Mouse (Mus musculus): ENCODE results near the gene Osgep. TPM values are rescaled to one million over a fixed set of nuclear protein-coding genes. Genes with fewer than 3 reads are reported as not detected.
"Not testable (repeated sequence)": the region's sequence is repeated elsewhere in the genome, so short reads cannot be mapped to it uniquely, and the experiment has no call there.

The Osgep gene
- polyA plus RNA-seq, 1 experiment from 2014 or later: 107 TPM

DNA sequence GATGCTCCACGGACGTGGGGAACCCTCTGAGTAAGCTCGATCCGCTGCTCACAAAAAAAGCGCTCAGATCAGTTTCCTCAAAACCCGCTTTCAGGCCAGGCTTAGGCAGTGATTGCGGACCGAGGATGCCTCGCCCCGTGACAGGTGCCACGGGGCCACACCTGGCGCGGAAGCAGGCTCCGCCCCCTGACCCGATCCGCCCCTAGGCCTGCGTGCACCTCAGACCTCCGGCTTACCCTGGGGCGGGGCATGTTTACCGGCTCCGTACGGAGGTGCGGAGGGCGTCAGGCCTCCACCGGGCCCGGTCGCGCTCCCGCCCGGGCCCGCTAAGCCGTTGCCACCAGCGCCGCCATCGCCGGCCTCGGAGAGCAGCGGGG, 5.7 kb upstream of the Osgep start:
- under 1% methylated on average over 31 of the region's 38 CpGs for WGBS
- H3K4me3 ChIP-seq (replicated peaks): peak overlapping the region; percentile 93
- H3K4me1 ChIP-seq: peaks cover 48% of the 10 kb centered on the region
- peak overlapping the region; percentile 99 for H3K9ac ChIP-seq (replicated peaks)
- peak overlapping the region; percentile 90 for H3K27ac ChIP-seq (replicated peaks)
- H3K27me3 ChIP-seq (replicated peaks): no peaks in the 10 kb centered on the region
- peaks cover 30% of the 10 kb centered on the region for H3K36me3 ChIP-seq
- H3K9me3 ChIP-seq (replicated peaks): no peaks in the 10 kb centered on the region
- ATAC-seq (ENCODE audit: low FRiP score): peak; percentile 62
- H3K4me2 ChIP-seq: peak overlapping the region; percentile 76

DNA sequence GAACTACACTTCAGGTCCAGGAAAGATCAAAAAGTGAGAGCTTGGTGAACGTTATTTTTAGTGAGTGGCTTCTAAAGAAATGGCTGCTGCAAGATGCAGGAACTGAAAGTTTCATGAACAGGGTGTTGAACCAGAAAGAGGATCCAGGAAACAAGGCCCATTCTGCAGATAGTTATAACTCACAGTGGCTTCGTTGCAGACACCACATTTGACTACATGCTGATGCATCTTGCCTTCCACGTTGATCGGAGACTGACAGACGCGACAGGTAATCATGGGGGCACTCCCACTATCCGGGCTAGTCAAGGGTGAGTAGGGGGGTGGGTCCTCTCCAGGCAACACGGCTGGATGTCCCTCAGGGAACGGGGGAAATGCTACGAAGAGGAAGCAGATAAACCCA, 5.3 kb upstream of the Osgep start:
- Histone ChIP-seq H3K4me2 (peak overlapping the region; percentile 76), H3K27me3 (replicated peaks) (no peaks in the 10 kb centered on the region), H3K36me3 (peaks cover 30% of the 10 kb centered on the region), H3K4me3 (replicated peaks) (peak overlapping the region; percentile 93), H3K27ac (replicated peaks) (peak overlapping the region; percentile 90), H3K9ac (replicated peaks) (peak overlapping the region; percentile 99), H3K9me3 (replicated peaks) (no peaks in the 10 kb centered on the region), H3K4me1 (peaks cover 48% of the 10 kb centered on the region)
- 13% methylated on average over 10 of the region's 10 CpGs for WGBS
- no peak for ATAC-seq (ENCODE audit: low FRiP score)

DNA sequence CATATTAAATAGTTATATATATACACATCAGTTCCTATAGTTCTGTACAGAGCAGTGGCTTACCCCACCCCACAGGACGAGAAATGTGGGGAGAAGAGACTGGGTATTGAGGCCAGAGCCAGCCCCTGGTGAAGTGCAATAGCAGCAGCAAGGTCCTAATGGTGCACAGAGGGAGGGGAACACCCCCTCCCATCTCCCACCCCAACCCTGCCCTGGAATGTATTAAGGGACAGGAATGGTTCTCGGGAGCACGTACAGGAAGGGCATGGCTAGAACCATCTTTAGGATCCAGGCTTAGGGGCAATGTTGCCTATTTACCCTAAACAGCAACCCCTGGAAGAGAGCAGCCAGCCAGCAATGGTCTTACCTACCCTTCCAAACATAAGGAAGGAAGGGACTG, 2.7 kb upstream of the Osgep start:
- Histone ChIP-seq H3K36me3 (peaks cover 30% of the 10 kb centered on the region), H3K4me2 (no peak overlapping the region), H3K27ac (replicated peaks) (no peak overlapping the region), H3K4me3 (replicated peaks) (no peak overlapping the region), H3K9me3 (replicated peaks) (no peaks in the 10 kb centered on the region), H3K9ac (replicated peaks) (no peak overlapping the region), H3K4me1 (peaks cover 56% of the 10 kb centered on the region), H3K27me3 (replicated peaks) (no peaks in the 10 kb centered on the region)
- no peak for ATAC-seq (ENCODE audit: low FRiP score)
- 77% methylated on average over 3 of the region's 3 CpGs for WGBS

DNA sequence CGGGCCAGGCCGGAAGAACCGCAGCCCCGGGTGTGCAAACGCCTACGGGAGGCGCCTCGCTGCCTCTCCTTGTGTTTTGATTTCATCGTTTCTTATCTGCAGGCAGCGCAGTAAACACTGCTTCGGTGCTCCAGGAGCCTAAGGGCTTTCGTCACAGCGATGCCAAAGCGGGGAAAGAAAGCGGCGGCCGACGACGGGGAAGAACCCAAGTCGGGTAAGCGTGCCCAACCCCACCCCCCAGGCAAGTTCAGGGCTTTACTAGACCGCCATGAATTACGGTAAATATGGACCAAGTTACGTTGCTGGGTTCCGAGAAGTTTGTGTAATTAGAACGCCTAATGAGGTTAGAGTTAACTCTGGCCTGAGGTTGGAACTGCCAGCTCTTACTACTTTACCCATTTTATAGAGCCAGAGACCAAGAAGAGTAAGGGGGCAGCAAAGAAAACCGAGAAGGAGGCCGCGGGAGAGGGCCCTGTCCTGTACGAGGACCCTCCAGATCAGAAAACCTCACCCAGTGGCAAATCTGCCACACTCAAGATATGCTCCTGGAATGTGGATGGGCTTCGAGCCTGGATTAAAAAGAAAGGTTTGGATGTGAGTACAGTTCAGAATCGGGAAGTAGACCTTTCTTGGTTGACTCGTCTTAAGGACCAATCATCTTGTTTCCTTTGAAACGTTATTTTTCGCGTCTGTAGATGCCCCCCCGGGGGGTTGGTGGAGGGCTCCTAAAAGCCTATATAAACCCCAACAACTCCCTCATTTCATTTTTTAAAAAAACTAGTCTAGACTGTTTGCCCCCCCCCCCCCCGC, 623 bp upstream of the Osgep start:
- peak overlapping the region; percentile 92 for H3K27ac ChIP-seq (replicated peaks)
- H3K9ac ChIP-seq (replicated peaks): peak overlapping the region; percentile 82
- peak; percentile 5 for ATAC-seq (ENCODE audit: low FRiP score)
- no peaks in the 10 kb centered on the region for H3K27me3 ChIP-seq (replicated peaks)
- peak overlapping the region; percentile 67 for H3K4me2 ChIP-seq
- peak overlapping the region; percentile 80 for H3K4me3 ChIP-seq (replicated peaks)
- 1% methylated on average over 38 of the region's 38 CpGs for WGBS
- no peaks in the 10 kb centered on the region for H3K9me3 ChIP-seq (replicated peaks)
- H3K36me3 ChIP-seq: peaks cover 30% of the 10 kb centered on the region
- peaks cover 51% of the 10 kb centered on the region for H3K4me1 ChIP-seq

DNA sequence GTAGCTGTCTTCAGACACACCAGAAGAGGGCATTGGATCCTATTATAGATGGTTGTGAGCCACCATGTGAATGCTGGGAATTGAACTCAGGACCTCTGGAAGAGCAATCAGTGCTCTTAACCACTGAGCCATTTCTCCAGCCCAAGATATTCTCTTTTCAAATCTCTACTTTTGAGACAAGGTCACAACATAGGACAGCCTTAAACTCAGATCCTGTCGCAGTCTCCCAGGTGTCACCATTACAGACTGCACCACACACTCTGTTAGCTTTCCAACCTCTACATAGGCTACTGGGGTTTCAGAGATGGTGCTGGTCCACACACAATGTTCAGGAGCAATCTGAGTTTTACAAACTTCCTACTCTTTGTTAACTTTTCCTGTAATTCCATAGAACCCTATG, 1.3 kb downstream of the Osgep start:
- Histone ChIP-seq H3K4me2 (peak overlapping the region; percentile 67), H3K4me1 (peaks cover 33% of the 10 kb centered on the region), H3K36me3 (peaks cover 33% of the 10 kb centered on the region), H3K9ac (replicated peaks) (peak overlapping the region; percentile 82; the same call in 1 of the 2 replicates), H3K4me3 (replicated peaks) (peak overlapping the region; percentile 80)
- not testable (repeated sequence) for ATAC-seq (ENCODE audit: low FRiP score); H3K27ac ChIP-seq (replicated peaks); H3K9me3 ChIP-seq (replicated peaks); H3K27me3 ChIP-seq (replicated peaks)
- 71% methylated on average over 1 of the region's 1 CpGs for WGBS

DNA sequence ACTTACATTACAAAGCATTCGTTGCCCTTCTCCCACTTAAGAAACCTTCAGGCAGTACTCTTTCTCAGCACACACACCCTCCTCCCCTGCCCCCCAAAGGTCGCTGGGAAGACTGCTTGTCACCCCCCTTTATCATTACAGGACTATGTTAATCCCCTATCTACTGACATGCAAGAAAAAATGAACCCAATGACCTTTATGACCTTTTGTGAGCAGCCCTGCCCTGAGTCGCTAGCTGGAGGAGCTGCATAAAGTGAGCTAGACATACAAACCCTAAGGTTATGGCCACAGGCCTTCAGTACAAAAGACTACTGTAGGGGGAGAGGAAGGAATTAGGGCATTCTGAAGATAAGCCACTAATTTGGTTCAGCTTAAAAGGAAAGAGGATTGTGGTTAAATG, 13.3 kb downstream of the Osgep start:
- Histone ChIP-seq H3K4me3 (replicated peaks) (no peak overlapping the region), H3K36me3 (peaks cover 50% of the 10 kb centered on the region), H3K9me3 (replicated peaks) (no peaks in the 10 kb centered on the region), H3K4me2 (no peak overlapping the region), H3K27me3 (replicated peaks) (no peaks in the 10 kb centered on the region), H3K9ac (replicated peaks) (no peak overlapping the region), H3K4me1 (no peaks in the 10 kb centered on the region), H3K27ac (replicated peaks) (no peak overlapping the region)
- no peak for ATAC-seq (ENCODE audit: low FRiP score)
- WGBS: 57% methylated on average over 3 of the region's 3 CpGs

DNA sequence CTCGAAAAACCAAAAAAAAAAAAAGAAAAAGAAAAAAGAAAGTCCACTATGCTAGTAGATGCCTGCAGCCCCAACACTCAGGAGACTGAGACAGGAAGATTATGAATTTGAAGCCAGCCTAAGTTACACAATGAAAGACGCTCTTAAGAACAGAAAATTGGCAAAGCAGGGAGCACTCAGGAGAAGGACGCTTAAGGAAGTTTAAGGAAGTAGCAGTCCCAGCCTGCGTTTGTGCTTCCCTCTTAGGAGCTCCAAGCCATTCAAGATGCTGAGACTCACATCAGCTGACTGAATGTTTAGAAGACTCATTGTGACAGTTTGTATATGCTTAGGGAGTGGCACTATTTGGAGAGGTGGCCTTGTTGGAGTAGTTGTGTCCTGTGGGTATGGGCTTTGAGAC, 16.6 kb downstream of the Osgep start:
- peaks cover 9% of the 10 kb centered on the region for H3K4me1 ChIP-seq
- no peak overlapping the region for H3K4me3 ChIP-seq (replicated peaks)
- no peak overlapping the region for H3K27ac ChIP-seq (replicated peaks)
- H3K36me3 ChIP-seq: peaks cover 22% of the 10 kb centered on the region
- H3K9ac ChIP-seq (replicated peaks): no peak overlapping the region
- no peak for ATAC-seq (ENCODE audit: low FRiP score)
- H3K27me3 ChIP-seq (replicated peaks): no peaks in the 10 kb centered on the region
- WGBS: 83% methylated on average over 4 of the region's 4 CpGs
- no peaks in the 10 kb centered on the region for H3K9me3 ChIP-seq (replicated peaks)
- H3K4me2 ChIP-seq: no peak overlapping the region

DNA sequence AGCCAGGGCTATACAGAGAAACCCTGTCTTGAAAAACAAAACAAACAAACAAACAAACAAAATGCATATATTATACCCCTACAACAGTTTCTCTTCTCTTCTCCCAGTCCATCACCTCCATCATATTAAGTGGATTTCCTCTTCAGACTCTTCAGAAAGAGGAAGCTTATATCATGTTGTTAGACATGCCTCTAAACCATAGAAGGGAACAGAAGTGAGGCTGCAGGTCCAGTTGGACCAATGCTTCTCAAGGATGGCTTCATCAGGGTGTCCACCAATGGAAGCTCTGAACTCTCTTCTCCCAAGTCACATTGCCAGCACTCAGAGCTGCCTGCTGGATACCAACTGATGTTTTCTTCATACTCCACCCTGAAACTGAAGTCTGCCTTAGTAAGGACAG, 19.4 kb downstream of the Osgep start:
- H3K27ac ChIP-seq (replicated peaks); H3K4me1 ChIP-seq; H3K4me2 ChIP-seq; H3K9ac ChIP-seq (replicated peaks); ATAC-seq (ENCODE audit: low FRiP score); H3K4me3 ChIP-seq (replicated peaks); H3K36me3 ChIP-seq; H3K9me3 ChIP-seq (replicated peaks); H3K27me3 ChIP-seq (replicated peaks): not testable (repeated sequence)

DNA sequence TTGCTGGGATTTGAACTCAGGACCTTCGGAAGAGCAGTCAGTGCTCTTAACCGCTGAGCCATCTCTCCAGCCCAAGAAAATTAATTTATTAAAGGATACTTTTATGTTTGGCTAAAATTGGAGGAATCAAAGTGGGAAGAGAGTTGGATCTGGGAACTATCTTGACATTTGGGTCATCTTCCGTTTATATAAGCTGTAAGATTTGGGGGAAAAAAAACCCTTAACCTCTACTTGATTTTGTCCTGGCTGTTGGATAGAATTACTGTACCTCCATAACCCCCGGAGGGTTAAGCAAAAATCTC, 19.9 kb downstream of the Osgep start:
- no peak overlapping the region for H3K4me2 ChIP-seq
- WGBS: 87% methylated on average over 4 of the region's 4 CpGs

DNA sequence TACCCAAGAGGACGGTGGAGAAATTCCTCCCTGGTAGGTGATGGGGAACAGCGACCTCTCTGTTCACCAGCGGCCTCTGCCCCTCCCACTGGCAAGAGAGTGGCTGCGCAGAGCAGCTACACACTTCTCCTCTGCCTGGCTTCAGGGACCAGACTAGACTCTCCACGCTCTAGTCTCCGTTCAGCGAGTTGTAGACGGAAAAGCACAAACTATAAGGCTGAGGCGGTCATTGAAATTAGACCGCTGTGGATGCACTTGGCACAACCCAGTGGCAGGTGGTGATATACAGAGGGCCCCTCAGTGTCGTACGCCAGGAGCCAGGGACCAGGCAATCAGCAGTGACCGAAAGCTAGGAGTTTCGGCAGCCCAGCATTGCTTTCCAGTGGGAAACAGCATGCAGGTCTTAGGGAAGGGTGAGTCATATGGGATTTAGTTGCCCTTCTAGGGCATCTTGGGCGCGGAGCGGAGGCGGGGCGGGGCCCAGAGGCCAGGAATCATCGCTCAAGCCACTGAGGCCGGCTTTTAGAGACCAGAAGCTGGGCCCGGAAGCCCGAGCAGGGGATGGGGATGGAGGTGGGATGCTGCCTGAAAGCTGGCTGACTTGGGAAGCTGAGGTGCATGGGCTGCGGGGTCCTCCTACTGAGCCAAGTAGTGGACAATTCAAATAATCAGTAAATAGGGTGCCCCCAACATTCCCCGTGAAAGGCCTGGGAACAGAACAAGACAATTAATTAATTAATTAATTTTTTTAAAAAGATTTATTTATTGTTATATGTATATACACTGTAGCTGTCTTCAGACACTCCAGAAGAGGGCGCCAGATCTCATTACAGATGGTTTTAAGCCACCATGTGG, 20.5 kb downstream of the Osgep start:
- Histone ChIP-seq H3K4me3 (replicated peaks) (peak overlapping the region; percentile 42), H3K4me2 (peak overlapping the region; percentile 71), H3K9me3 (replicated peaks) (no peaks in the 10 kb centered on the region), H3K36me3 (no peaks in the 10 kb centered on the region), H3K4me1 (peaks cover 9% of the 10 kb centered on the region), H3K9ac (replicated peaks) (peak overlapping the region; percentile 55), H3K27me3 (replicated peaks) (no peaks in the 10 kb centered on the region), H3K27ac (replicated peaks) (peak overlapping the region; percentile 70)
- 4% methylated on average over 26 of the region's 26 CpGs for WGBS
- ATAC-seq (ENCODE audit: low FRiP score): peak; percentile 91

More for the DNA sequence above, 19.9 kb downstream of the Osgep start:
- Histone ChIP-seq H3K4me3 (replicated peaks) (no peak overlapping the region), H3K9ac (replicated peaks) (no peak overlapping the region), H3K27me3 (replicated peaks) (no peaks in the 10 kb centered on the region), H3K36me3 (no peaks in the 10 kb centered on the region), H3K9me3 (replicated peaks) (no peaks in the 10 kb centered on the region), H3K4me1 (peaks cover 9% of the 10 kb centered on the region), H3K27ac (replicated peaks) (no peak overlapping the region)
- ATAC-seq (ENCODE audit: low FRiP score): no peak

DNA sequence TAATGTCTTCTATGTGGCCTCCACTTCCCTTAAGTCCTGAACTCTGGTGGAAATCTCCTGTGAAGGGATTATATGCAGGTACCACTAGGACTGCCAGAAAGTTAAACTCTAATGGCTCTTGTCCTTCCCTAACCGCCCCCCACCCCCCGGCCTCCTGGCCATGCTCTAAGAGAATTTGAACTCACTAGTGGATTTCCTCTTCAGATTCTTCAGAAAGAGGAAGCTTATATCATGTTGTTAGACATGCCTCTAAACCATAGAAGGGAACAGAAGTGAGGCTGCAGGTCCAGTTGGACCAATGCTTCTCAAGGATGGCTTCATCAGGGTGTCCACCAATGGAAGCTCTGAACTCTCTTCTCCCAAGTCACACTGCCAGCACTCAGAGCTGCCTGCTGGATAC, 26.7 kb downstream of the Osgep start:
- H3K4me3 ChIP-seq (replicated peaks); H3K4me2 ChIP-seq; H3K27ac ChIP-seq (replicated peaks); ATAC-seq (ENCODE audit: low FRiP score); H3K36me3 ChIP-seq; H3K9me3 ChIP-seq (replicated peaks); H3K27me3 ChIP-seq (replicated peaks); H3K9ac ChIP-seq (replicated peaks): not testable (repeated sequence)
- H3K4me1 ChIP-seq: peaks cover 15% of the 10 kb centered on the region
- 93% methylated on average over 2 of the region's 2 CpGs for WGBS

DNA sequence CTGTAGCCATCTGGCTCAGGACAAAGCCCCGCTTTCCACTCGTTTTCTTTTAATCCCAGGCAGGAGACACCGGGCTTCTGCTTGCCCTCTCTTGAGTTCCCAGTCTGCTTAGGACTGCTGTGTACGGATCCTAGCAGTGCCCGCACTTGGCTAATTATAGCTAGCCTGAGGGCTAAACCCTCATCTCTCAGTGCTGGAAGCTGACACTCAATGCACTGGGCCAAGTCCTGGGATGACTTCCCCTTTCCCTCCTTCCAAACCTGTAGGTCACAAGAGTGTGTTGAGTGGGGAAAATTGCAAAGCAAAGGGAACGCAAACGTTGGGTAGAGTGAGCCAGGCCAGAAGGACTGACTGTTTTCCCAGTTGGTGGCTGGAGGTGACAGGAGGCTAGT, 27.3 kb downstream of the Osgep start, which contains the start of gene Klhl33:
Gene Klhl33, minus strand, starts transcription at position 134 of the 392 bp plus-strand sequence.
- Histone ChIP-seq H3K27ac (replicated peaks) (peak within 1 kb of the TSS; percentile 65), H3K36me3 (no peaks in the 10 kb centered on the region), H3K4me3 (replicated peaks) (peak within 1 kb of the TSS; percentile 51), H3K27me3 (replicated peaks) (0 out of 2 replicates have a peak, but pooled peaks cover 5% of the 10 kb centered on the region), H3K9ac (replicated peaks) (peak within 1 kb of the TSS; percentile 66), H3K9me3 (replicated peaks) (no peaks in the 10 kb centered on the region), H3K4me1 (peaks cover 15% of the 10 kb centered on the region), H3K4me2 (peak within 1 kb of the TSS; percentile 90)
- peak; percentile 18; the same call in 1 of the 2 replicates for ATAC-seq (ENCODE audit: low FRiP score)
- 49% methylated on average over 7 of the region's 7 CpGs for WGBS

Data from neural tube, embryonic 15.5 days (tissue).